Mouse (Mus musculus) kidney, embryonic 16.5 days (tissue): ENCODE data around the gene Dxo. TPM values are rescaled to one million over a fixed set of nuclear protein-coding genes. Genes with fewer than 3 reads are reported as not detected.
"Not testable (repeated sequence)": the region's sequence is repeated elsewhere in the genome, so short reads cannot be mapped to it uniquely, and the experiment has no call there.

ENCODE experiments used
- ATAC-seq: fragments of 200-750 bp; cut with Nextera tagmentation; 2 replicates; pipeline ENCODE4 v1.8.0; 2017; ENCODE audit warnings: moderate TSS enrichment; ENCODE audit not compliant: low FRiP score, low TSS enrichment
- H3K27ac ChIP-seq: fragments of 300-500 bp; sonication (generic); 2 replicates; pipeline ENCODE4 v1.5.1; 2014; ENCODE audit warnings: low read length
- H3K27me3 ChIP-seq: fragments of 300-500 bp; sonication (generic); 2 replicates; pipeline ENCODE4 v1.6.1; 2014; ENCODE audit warnings: low read length, control low read depth, mixed read lengths; ENCODE audit not compliant: insufficient read depth
- H3K36me3 ChIP-seq: fragments of 300-500 bp; sonication (generic); 2 replicates; pipeline ENCODE4 v1.6.1; 2014; ENCODE audit warnings: low read length, control low read depth, mixed read lengths; ENCODE audit not compliant: insufficient read depth
- H3K4me1 ChIP-seq: fragments of 300-500 bp; sonication (generic); 2 replicates; pipeline ENCODE4 v1.6.1; 2014; ENCODE audit warnings: low read length, control low read depth, mixed read lengths; ENCODE audit not compliant: insufficient read depth
- H3K4me2 ChIP-seq: fragments of 300-500 bp; sonication (generic); replicated peaks from 2 replicates; pipeline ENCODE4 v1.6.1; 2014; ENCODE audit warnings: low read depth, low read length
- H3K4me3 ChIP-seq: fragments of 300-500 bp; sonication (generic); 2 replicates; pipeline ENCODE4 v1.5.1; 2014; ENCODE audit warnings: mild to moderate bottlenecking, low read length
- H3K9ac ChIP-seq: fragments of 300-500 bp; sonication (generic); replicated peaks from 2 replicates; pipeline ENCODE4 v1.6.1; 2014; ENCODE audit warnings: low read length
- H3K9me3 ChIP-seq: fragments of 300-500 bp; sonication (generic); 2 replicates; pipeline ENCODE4 v1.6.1; 2016; ENCODE audit warnings: low read length, control low read depth
- WGBS: fragments of 180-500 bp; shearing (Covaris S2); extraction: QIAGEN DNeasy Blood & Tissue Kit; methylation state at CpG from one replicate; pipeline ENCODE4 v1.1.7; 2014; 5-methylcytosine and 5-hydroxymethylcytosine counted together
- polyA plus RNA-seq: library from polyadenylated mRNA; unstranded; fragments of >200 nt; fragmentation: Nextera tagmentation; extraction: Ambion mirVana; gene quantifications from 2 replicates; pipeline ENCODE4 v1.2.1, GENCODE M21; 2015

Gene Dxo
- polyA plus RNA-seq, 1 experiment from 2014 or later = 71.0 TPM

- Histone ChIP-seq H3K27me3 (no peaks in the 10 kb centered on the region), H3K27ac (no peak overlapping the region), H3K36me3 (no peaks in the 10 kb centered on the region), H3K9me3 (no peaks in the 10 kb centered on the region), H3K9ac (no peak overlapping the region), H3K4me3 (no peak overlapping the region), H3K4me1 (no peaks in the 10 kb centered on the region), H3K4me2 (no peak overlapping the region)
- 74% methylated on average over 7 of the region's 7 CpGs for WGBS
- no peak for ATAC-seq
These were observed 21.9 kb upstream of the Dxo start for GRCm38 (mm10) chr17:34814818-34815370.

- H3K4me1 ChIP-seq, ATAC-seq, H3K27ac ChIP-seq, H3K4me3 ChIP-seq, H3K9me3 ChIP-seq, H3K9ac ChIP-seq, H3K27me3 ChIP-seq, H3K4me2 ChIP-seq: not testable (repeated sequence)
- 82% methylated on average over 1 of the region's 1 CpGs for WGBS
- H3K36me3 ChIP-seq = peaks cover 52% of the 10 kb centered on the region
These were observed 6.0 kb upstream of the Dxo start for GRCm38 (mm10) chr17:34830776-34831175.

- no peaks in the 10 kb centered on the region for H3K9me3 ChIP-seq
- ATAC-seq = peak; percentile 67
- H3K9ac ChIP-seq = peak overlapping the region; percentile 87
- no peaks in the 10 kb centered on the region for H3K27me3 ChIP-seq
- peaks cover 31% of the 10 kb centered on the region for H3K36me3 ChIP-seq
- H3K27ac ChIP-seq = peak overlapping the region; percentile 80
- peak overlapping the region; percentile 74 for H3K4me3 ChIP-seq
- H3K4me2 ChIP-seq = peak overlapping the region; percentile 97
- WGBS = 4% methylated on average over 45 of the region's 48 CpGs
- H3K4me1 ChIP-seq = peaks cover 16% of the 10 kb centered on the region
These were observed 514 bp upstream of the Dxo start for GRCm38 (mm10) chr17:34836155-34836855.

GRCm38 (mm10) chr17:34837464-34838324 lies 875 bp downstream of the Dxo start:
- H3K9ac ChIP-seq = peak overlapping the region; percentile 87
- H3K9me3 ChIP-seq = no peaks in the 10 kb centered on the region
- peak overlapping the region; percentile 97 for H3K4me2 ChIP-seq
- H3K36me3 ChIP-seq = peaks cover 33% of the 10 kb centered on the region
- peak overlapping the region; percentile 78 for H3K27ac ChIP-seq
- H3K4me3 ChIP-seq = peak overlapping the region; percentile 74
- 21% methylated on average over 41 of the region's 43 CpGs for WGBS
- peak; percentile 7; the same call in 1 of the 2 replicates for ATAC-seq
- no peaks in the 10 kb centered on the region for H3K27me3 ChIP-seq
- H3K4me1 ChIP-seq = peaks cover 16% of the 10 kb centered on the region

- Histone ChIP-seq H3K27ac (no peak overlapping the region), H3K36me3 (peaks cover 43% of the 10 kb centered on the region), H3K9ac (no peak overlapping the region), H3K4me2 (no peak overlapping the region), H3K4me1 (peaks cover 16% of the 10 kb centered on the region), H3K27me3 (no peaks in the 10 kb centered on the region), H3K9me3 (no peaks in the 10 kb centered on the region), H3K4me3 (no peak overlapping the region)
- 87% methylated on average over 7 of the region's 7 CpGs for WGBS
- ATAC-seq = no peak
These were observed 2.0 kb downstream of the Dxo start for GRCm38 (mm10) chr17:34838785-34839184.

GRCm38 (mm10) chr17:34840736-34841307 lies 4.0 kb downstream of the Dxo start:
- H3K9ac ChIP-seq = no peak overlapping the region
- H3K4me3 ChIP-seq = no peak overlapping the region
- no peak overlapping the region for H3K4me2 ChIP-seq
- no peaks in the 10 kb centered on the region for H3K9me3 ChIP-seq
- H3K36me3 ChIP-seq = peaks cover 61% of the 10 kb centered on the region
- WGBS = 85% methylated on average over 6 of the region's 6 CpGs
- H3K27me3 ChIP-seq = no peaks in the 10 kb centered on the region
- ATAC-seq = no peak
- peaks cover 13% of the 10 kb centered on the region for H3K4me1 ChIP-seq
- no peak overlapping the region for H3K27ac ChIP-seq

- Histone ChIP-seq H3K4me1 (peaks cover 7% of the 10 kb centered on the region), H3K27me3 (no peaks in the 10 kb centered on the region), H3K4me3 (no peak overlapping the region), H3K36me3 (peaks cover 76% of the 10 kb centered on the region), H3K9me3 (no peaks in the 10 kb centered on the region), H3K4me2 (no peak overlapping the region), H3K9ac (no peak overlapping the region), H3K27ac (no peak overlapping the region)
- WGBS = 93% methylated on average over 13 of the region's 13 CpGs
- no peak for ATAC-seq
These were observed 8.1 kb downstream of the Dxo start for GRCm38 (mm10) chr17:34844884-34845283.

- no peak overlapping the region for H3K9ac ChIP-seq
- H3K27ac ChIP-seq = no peak overlapping the region
- no peaks in the 10 kb centered on the region for H3K9me3 ChIP-seq
- peaks cover 16% of the 10 kb centered on the region for H3K4me1 ChIP-seq
- WGBS = 91% methylated on average over 6 of the region's 6 CpGs
- H3K4me3 ChIP-seq = no peak overlapping the region
- no peak overlapping the region for H3K4me2 ChIP-seq
- no peaks in the 10 kb centered on the region for H3K27me3 ChIP-seq
- ATAC-seq = no peak
- peaks cover 55% of the 10 kb centered on the region for H3K36me3 ChIP-seq
These were observed 10.4 kb downstream of the Dxo start for GRCm38 (mm10) chr17:34847192-34847591.

GRCm38 (mm10) chr17:34847615-34848014 lies 10.8 kb downstream of the Dxo start:
- H3K4me1 ChIP-seq = peaks cover 16% of the 10 kb centered on the region
- H3K4me3 ChIP-seq = no peak overlapping the region
- no peak overlapping the region for H3K9ac ChIP-seq
- peaks cover 54% of the 10 kb centered on the region for H3K36me3 ChIP-seq
- ATAC-seq = no peak
- H3K27ac ChIP-seq = no peak overlapping the region
- no peaks in the 10 kb centered on the region for H3K9me3 ChIP-seq
- H3K27me3 ChIP-seq = no peaks in the 10 kb centered on the region
- 95% methylated on average over 7 of the region's 7 CpGs for WGBS
- H3K4me2 ChIP-seq = no peak overlapping the region
